ENCODE assay signal across 17 mouse cellular contexts in the genomic region with DNA sequence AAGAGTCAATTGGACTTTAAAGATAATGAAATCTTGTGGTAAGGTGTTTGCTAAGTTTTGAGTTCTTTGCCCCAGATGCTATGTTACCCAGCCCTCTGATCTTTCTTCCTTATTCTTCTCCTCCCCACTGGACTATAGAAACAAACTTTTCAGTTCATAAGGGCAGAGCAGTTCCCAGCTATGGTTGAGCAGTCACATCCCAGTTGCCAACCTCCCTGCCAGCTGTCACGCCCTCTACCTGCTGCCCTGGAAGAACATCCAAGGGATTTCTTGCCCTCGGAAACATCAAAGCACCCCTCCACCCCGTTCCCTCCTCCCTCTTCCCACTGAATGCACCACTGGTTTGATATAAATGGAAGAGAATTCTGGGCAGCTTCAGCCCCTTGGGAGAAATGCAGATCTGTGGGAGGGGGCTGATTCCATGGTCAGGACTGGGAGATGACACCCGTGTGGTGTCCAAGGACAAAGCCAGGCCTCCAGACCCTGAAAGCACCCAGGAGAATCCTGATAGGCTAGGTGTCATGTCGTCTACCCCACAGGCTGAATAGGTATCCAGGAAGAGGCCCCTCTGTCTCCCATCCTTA.
DNase-seq lines count a peak whose midpoint lies in the region; ATAC-seq lines count a peak whose summit lies in the region.
"Had no signal": no experiment of that assay in that cellular context is flagged by ENCODE, and none has a peak within 500 bp of the region (broad histone marks: within the 10 kb centered on the region; RNA-seq: fewer than 3 reads in every experiment).

No protein-coding gene starts in this region.

- no peaks in the 10 kb centered on the region for H3K36me3 ChIP-seq in embryonic facial prominence, embryonic 10.5 days (replicated peaks)
- peaks cover 24% of the 10 kb centered on the region for H3K36me3 ChIP-seq in hindbrain, embryonic 12.5 days
- H3K36me3 ChIP-seq in midbrain, embryonic 11.5 days (ENCODE audit: control insufficient read depth, insufficient read depth, low read length) = no peaks in the 10 kb centered on the region
- H3K36me3 ChIP-seq in intestine, embryonic 15.5 days = no peaks in the 10 kb centered on the region
- H3K36me3 ChIP-seq: embryonic facial prominence, embryonic 12.5 days; heart, embryonic 10.5 days; limb, embryonic 12.5 days; stomach, embryonic 15.5 days had no signal

- no peak overlapping the region for H3K4me2 ChIP-seq in hindbrain, embryonic 12.5 days (replicated peaks)
- H3K4me2 ChIP-seq in midbrain, embryonic 11.5 days = no peak overlapping the region
- H3K4me2 ChIP-seq in intestine, embryonic 15.5 days (replicated peaks) = no peak overlapping the region
- H3K4me2 ChIP-seq: embryonic facial prominence, embryonic 12.5 days; limb, embryonic 12.5 days; stomach, embryonic 15.5 days had no signal

- H3K4me3 ChIP-seq in embryonic facial prominence, embryonic 10.5 days = no peak overlapping the region
- H3K4me3 ChIP-seq in hindbrain, embryonic 12.5 days = no peak overlapping the region
- H3K4me3 ChIP-seq in midbrain, embryonic 11.5 days (ENCODE audit: low read depth, low read length) = no peak overlapping the region
- H3K4me3 ChIP-seq in intestine, embryonic 15.5 days (replicated peaks) = no peak overlapping the region
- H3K4me3 ChIP-seq: embryonic facial prominence, embryonic 12.5 days; heart, embryonic 10.5 days; limb, embryonic 12.5 days; myocyte; stomach, embryonic 15.5 days had no signal

- no peak for ATAC-seq in hindbrain, embryonic 12.5 days (ENCODE audit: low FRiP score)
- ATAC-seq in midbrain, embryonic 11.5 days (ENCODE audit: low FRiP score) = peak; percentile 50; the same call in 1 of the 2 replicates
- no peak for ATAC-seq in intestine, embryonic 15.5 days
- ATAC-seq: liver, postnatal 0 days had no signal

- peaks cover 42% of the 10 kb centered on the region for H3K4me1 ChIP-seq in embryonic facial prominence, embryonic 10.5 days
- H3K4me1 ChIP-seq in hindbrain, embryonic 12.5 days = peaks cover 18% of the 10 kb centered on the region
- H3K4me1 ChIP-seq in midbrain, embryonic 11.5 days (ENCODE audit: control insufficient read depth, insufficient read depth, low read length) = peaks cover 24% of the 10 kb centered on the region
- H3K4me1 ChIP-seq in intestine, embryonic 15.5 days (replicated peaks) = no peaks in the 10 kb centered on the region
- H3K4me1 ChIP-seq: stomach, embryonic 15.5 days had no signal

- no peaks in the 10 kb centered on the region for H3K9me3 ChIP-seq in embryonic facial prominence, embryonic 10.5 days
- no peaks in the 10 kb centered on the region for H3K9me3 ChIP-seq in hindbrain, embryonic 12.5 days (replicated peaks)
- no peaks in the 10 kb centered on the region for H3K9me3 ChIP-seq in midbrain, embryonic 11.5 days (ENCODE audit: control insufficient read depth, low read length)
- no peaks in the 10 kb centered on the region for H3K9me3 ChIP-seq in intestine, embryonic 15.5 days
- H3K9me3 ChIP-seq: embryonic facial prominence, embryonic 12.5 days; heart, embryonic 10.5 days; limb, embryonic 12.5 days; stomach, embryonic 15.5 days had no signal

- peak; percentile 21 for DNase-seq in kidney, adult 9 months
- DNase-seq in kidney, postnatal 14 days = no peak
- no peak for DNase-seq in embryonic facial prominence, embryonic 10.5 days (ENCODE audit: low spot score)
- DNase-seq in midbrain, embryonic 11.5 days (ENCODE audit: low spot score, missing footprints) = no peak
- no peak for DNase-seq in embryo, embryonic 11 days
- no peak for DNase-seq in spleen, postnatal 36 days (ENCODE audit: low spot score in 2 of 2)
- DNase-seq: adrenal gland, adult 8-10 months; cerebellum, adult 9-11 months; layer of hippocampus, postnatal 36 days; liver, postnatal 0 days had no signal

- H3K27ac ChIP-seq in embryonic facial prominence, embryonic 10.5 days (replicated peaks) = peak overlapping the region; percentile 32; the same call in 1 of the 2 replicates
- H3K27ac ChIP-seq in hindbrain, embryonic 12.5 days = 0 out of 2 replicates have a peak overlapping the region, but pooled peaks have one; percentile 8
- peak overlapping the region; percentile 32; the same call in 1 of the 2 replicates for H3K27ac ChIP-seq in midbrain, embryonic 11.5 days (ENCODE audit: low read depth, low read length)
- H3K27ac ChIP-seq in intestine, embryonic 15.5 days = no peak overlapping the region
- H3K27ac ChIP-seq: embryonic facial prominence, embryonic 12.5 days; heart, embryonic 10.5 days; limb, embryonic 12.5 days; stomach, embryonic 15.5 days had no signal

- WGBS in embryonic facial prominence, embryonic 10.5 days = 45% methylated on average over 5 of the region's 5 CpGs
- 29% methylated on average over 5 of the region's 5 CpGs for WGBS in hindbrain, embryonic 12.5 days
- 24% methylated on average over 5 of the region's 5 CpGs for WGBS in midbrain, embryonic 11.5 days
- WGBS in intestine, embryonic 15.5 days = 50% methylated on average over 5 of the region's 5 CpGs

- H3K9ac ChIP-seq in hindbrain, embryonic 12.5 days = no peak overlapping the region
- no peak overlapping the region for H3K9ac ChIP-seq in midbrain, embryonic 11.5 days (ENCODE audit: low read length)
- H3K9ac ChIP-seq in intestine, embryonic 15.5 days = no peak overlapping the region
- H3K9ac ChIP-seq: embryonic facial prominence, embryonic 12.5 days; limb, embryonic 12.5 days; liver, postnatal 0 days; stomach, embryonic 15.5 days had no signal

- no peaks in the 10 kb centered on the region for H3K27me3 ChIP-seq in embryonic facial prominence, embryonic 10.5 days (replicated peaks; ENCODE audit: low read depth, poor library complexity, severe bottlenecking)
- no peaks in the 10 kb centered on the region for H3K27me3 ChIP-seq in hindbrain, embryonic 12.5 days
- H3K27me3 ChIP-seq in midbrain, embryonic 11.5 days (ENCODE audit: control insufficient read depth, insufficient read depth, low read length) = no peaks in the 10 kb centered on the region
- H3K27me3 ChIP-seq in intestine, embryonic 15.5 days (replicated peaks) = no peaks in the 10 kb centered on the region
- H3K27me3 ChIP-seq: embryonic facial prominence, embryonic 12.5 days; limb, embryonic 12.5 days; stomach, embryonic 15.5 days had no signal
